Mouse (Mus musculus): ENCODE measurements at regions not wholly inside any gene's neighbourhood (a gene's known extent, or its start where the extent isn't known, plus 50 kb on each side); places are given as distances from the start of the nearest gene placed in this dataset.

DNA sequence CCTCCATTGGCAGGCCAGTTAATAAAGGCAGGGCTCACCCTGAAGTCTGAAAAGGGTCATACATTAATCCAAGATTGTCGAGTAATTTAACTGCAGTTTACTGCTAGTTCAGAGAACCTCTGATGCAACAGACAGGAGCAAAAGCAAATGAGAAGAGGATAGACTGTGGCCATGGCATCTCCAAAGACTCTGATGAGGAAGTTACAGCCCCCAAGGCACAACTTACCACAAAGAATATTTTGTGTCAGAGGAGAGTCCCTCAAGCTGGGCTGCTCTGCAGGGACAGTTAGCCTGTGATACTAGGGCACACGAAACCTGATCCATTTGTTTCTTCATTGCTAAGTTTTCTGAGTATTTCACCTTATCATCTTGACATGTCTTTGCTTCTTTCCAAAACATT is 130.9 kb upstream of the Sesn3 start:
- no peak for ATAC-seq (ENCODE audit: extremely low read depth, insufficient number of reproducible peaks, low FRiP score, poor library complexity, severe bottlenecking)

DNA sequence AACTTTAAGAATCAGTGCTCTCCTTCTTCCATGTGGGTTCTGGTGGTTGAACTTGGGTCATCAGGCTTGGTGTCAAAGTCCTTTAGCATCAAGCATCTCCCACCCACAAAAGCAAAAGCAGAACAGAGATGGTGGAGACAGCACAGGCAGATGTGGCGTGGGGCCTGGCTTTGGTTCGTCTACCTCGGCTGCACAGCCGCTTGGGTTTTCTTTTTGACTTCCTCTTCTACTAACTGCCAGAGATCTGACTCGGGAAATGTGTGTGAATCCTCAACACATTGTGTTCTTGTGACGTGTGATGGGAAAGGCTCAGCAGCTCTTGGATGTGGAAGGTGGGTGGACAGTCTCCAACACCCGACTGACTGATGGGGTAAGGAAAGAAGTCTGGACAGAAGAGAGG is 127.8 kb upstream of the Sesn3 start:
- peak; percentile 79 for ATAC-seq (ENCODE audit: extremely low read depth, insufficient number of reproducible peaks, low FRiP score, poor library complexity, severe bottlenecking)

DNA sequence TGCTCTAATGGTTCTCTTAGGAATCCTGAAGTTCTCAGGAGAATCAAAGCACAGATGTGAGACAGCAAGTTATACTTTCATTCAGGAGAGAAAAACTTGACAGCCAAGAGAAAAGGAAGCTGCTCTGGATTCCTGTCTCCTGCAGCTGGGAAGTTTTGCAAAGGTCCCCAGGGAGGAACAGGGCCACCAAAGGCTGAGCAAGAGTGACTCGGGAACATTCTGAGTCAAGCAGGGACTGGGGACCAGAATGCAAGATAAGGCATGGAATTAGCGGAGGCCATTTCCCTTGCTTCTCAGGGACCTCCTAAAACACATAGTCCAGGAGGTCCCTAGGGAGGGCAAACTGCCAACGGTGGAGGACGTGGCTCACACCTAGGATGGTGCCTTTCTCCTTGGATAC is 127.1 kb upstream of the Sesn3 start:
- no peak for ATAC-seq (ENCODE audit: extremely low read depth, insufficient number of reproducible peaks, low FRiP score, poor library complexity, severe bottlenecking)

DNA sequence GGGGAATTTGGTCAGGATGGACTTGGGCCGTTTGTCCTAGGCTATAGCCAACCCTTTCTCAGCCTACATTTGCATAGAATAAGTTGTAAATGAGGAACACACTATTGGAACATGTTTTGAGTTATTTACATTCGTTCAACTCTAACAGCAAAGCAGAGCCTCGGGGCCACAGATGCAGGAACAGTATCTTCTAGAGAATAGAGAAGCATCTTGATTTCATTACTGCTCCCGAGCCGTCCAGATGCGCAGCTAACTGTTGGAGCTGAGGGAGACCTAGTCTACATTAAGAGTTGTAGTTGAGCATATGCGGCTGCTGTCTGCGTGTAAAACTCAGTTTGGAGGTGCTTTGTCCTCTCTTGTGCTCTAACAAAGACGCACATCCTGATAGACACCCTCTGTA is 124.6 kb upstream of the Sesn3 start:
- ATAC-seq (ENCODE audit: extremely low read depth, insufficient number of reproducible peaks, low FRiP score, poor library complexity, severe bottlenecking): no peak

DNA sequence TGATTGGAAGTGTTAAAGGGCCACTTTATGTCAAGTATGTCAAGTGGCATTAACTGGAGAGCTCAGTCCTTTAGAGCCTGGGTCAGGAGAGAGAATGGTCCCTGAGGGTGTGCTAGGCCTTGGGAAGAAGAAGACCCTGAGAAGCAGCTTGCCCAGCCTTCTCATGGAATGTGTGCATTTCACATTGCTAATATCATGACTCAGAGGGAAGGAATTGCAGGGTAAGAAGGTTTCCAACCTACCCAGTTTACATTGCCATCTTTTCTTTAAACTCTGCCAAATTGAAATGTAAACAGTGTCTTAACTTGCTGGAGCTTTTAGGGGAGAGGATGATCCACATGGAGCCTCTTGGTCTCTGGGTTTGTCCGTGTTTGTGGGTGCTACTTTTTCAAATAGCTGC is 117.9 kb upstream of the Sesn3 start:
- no peak for ATAC-seq (ENCODE audit: extremely low read depth, insufficient number of reproducible peaks, low FRiP score, poor library complexity, severe bottlenecking)

DNA sequence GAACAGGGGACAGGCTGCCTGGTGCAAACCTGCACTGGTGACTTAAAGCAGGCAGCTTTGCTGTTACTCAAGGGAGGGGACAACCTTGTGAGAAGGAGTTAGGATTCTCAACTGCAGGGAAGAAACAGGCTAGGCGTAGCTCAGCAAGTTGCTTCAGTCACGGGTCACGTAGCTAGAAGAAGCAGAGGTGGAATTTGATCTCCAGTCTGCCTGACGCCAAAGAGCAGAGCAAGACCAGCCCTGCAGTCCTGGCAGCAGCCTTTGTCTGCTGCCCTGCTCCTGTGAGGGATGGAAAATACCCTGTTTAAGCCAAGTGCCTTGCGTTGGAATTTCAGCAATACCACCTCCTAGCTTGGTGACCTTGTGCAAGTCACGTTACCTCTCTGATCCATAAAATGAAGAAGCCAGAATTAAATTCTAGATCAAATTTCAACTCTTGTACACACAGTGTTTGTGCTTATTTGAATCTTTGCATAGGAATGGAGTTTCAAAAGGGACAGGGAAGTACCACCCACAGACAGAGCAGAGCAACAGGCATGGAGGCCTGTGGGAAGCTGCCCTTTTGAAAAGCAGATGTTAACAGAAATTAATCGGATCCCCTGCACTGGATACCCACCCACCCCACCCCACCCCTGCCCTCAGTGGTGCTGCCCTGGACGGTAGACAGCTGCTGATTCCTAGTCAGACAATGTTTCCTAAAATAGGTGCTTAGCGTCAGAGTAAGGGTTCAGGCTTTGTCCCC is 116.6 kb upstream of the Sesn3 start:
- ATAC-seq (ENCODE audit: extremely low read depth, insufficient number of reproducible peaks, low FRiP score, poor library complexity, severe bottlenecking): no peak

DNA sequence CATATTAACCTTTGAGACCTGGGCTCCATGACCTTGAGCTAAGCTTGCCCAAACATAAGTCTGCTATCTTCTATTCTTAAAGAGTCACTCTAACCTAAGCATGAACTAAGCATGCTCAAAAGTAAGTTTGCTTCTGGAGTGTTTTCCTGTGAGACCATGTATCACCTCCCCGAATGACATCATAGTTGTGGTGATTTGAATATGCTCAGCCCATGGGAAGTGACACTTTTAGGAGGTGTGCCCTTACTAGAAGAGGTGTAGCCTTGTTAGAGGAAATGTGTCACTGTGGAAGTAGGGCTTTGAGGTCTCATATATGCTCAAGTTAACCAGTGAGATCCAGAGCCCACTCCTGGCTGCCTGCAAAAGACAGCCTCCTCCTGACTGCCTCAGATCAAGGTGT is 114.7 kb upstream of the Sesn3 start:
- ATAC-seq (ENCODE audit: extremely low read depth, insufficient number of reproducible peaks, low FRiP score, poor library complexity, severe bottlenecking): peak; percentile 69; the same call in 1 of the 2 replicates

DNA sequence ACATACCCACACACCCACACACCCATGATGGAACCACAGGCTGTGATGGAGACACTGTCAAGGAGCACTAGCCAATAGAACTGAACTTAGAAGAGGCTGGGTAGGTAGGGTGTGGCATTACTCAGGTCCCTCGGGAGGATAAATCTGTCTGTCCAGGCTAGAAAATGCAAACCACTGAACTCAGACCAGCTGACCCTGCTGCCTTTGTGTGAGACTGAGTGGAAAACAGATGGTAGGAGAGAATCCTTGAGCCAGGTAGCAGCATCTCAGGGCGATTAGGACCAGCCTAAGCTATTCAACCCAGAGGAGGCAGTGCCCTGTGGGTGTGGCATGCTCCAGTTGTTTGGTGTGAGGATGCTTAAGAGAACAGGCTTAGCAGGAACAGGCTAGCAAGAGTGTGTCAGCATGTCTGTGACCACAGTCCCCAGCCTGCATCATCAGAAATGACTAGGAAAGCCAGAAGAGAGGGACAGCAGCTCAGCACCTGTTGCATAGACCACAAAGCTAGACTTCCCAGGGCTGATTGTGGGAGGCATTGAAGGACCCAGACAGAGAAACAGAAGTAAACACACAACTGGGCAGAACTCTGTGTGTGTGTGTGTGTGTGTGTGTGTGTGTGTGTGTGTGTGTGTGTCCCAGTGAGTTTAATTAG is 103.2 kb upstream of the Sesn3 start:
- ATAC-seq (ENCODE audit: extremely low read depth, insufficient number of reproducible peaks, low FRiP score, poor library complexity, severe bottlenecking): no peak

DNA sequence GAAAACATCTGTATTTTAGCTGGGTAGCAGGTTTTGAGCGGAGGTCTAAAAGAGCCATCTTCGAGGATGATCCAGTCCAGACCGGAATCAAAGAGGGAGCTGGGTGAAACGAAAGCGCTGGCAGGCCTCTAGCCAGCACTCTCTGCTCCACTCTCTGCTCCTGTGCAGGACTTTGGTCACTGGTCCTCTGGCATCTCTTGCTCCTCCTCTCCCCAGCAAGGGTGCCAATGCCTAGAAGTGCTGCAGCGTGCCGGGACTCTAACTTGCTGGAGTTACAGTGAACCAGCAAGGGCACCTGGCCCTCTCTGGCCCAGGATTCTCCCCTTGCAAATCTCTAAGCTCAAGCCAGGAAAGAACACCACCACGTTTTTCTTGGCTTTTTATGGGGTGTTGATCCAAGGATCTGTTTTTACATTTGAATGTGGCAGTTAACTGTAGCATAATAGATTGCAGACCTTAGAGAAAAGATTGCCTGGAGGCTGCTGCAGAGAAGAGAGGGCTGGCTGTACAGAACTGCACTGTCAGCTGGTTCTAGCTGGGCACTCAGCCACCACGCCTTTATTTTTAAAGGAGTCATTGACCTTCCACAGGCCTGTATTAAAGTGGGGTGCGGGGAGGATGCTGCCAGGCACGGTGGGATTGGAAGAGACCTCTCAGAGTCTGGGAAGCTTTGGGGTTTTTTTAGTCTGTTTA is 101.1 kb upstream of the Sesn3 start:
- no peak for ATAC-seq (ENCODE audit: extremely low read depth, insufficient number of reproducible peaks, low FRiP score, poor library complexity, severe bottlenecking)

DNA sequence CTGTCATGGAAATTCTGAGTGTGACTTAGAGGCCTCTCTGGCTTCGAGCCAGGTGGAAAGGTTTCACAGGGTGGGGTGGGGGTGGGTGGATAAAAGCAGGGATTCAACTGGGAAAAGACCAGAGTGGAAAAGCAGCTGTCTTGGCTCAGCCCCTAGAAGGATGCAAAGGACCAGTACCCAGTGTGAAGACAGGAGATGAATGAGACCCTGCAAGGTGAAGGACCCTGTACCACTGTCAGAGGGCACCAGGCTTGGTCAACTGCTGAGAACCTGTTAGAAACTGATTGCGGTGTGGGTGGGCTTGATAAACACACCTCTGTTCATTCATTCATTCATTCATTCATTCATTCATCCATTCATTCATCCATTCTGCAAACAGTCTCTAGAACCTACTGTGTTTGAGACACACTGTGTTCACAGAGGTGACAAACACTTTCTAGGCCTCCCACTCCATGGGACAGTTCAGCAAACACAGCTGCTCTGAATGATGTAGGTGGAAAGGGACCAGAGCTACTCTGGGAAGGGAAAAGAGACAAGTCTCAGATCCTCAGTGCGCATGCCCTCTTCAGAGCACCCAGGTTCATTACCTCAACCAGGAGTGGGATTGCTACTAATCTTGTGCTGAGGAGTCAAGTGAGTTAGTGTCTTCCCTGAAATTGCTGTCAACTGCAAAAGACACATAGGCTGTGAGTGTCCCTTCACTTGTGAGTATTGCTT is 100.4 kb upstream of the Sesn3 start:
- no peak for ATAC-seq (ENCODE audit: extremely low read depth, insufficient number of reproducible peaks, low FRiP score, poor library complexity, severe bottlenecking)

DNA sequence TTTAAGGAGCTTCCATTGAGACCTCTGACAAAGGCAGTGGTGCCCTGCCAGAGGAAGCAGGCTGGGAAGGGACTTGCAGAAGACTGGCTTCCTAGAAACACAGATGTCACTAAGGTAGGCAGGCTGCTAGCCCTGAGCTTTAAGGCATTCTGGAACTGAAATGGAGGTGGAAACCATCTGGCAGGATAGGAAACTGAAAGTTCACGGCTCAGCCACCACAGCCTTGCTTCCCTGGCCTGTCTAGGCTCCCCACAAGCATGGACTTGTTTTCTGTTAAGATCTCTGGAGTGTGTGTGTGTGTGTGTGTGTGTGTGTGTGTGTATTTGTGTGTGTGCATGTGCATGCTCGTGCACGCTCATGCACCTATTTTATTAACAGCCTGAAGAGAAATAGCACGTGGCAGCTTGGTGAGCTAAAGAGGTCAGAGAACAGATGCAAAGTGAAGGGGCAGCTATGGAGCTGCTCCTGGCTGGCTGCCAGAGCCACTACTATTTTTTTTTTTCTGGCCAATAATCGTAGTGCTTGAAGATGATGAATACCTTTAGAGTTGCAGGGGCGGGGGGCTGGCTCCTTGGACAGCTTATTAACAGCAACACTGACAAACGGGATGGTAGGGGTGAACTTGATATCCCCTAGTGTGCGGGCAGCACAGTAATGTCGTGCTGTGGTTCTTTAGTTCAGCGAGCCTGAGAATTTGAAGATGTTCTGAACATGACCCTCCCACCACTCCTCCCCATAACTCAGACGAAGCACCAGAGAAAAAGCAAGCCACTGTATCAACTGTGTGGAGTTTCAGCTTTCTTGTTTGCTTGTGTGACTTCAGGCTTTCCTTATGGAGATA is 99.6 kb upstream of the Sesn3 start:
- ATAC-seq (ENCODE audit: extremely low read depth, insufficient number of reproducible peaks, low FRiP score, poor library complexity, severe bottlenecking): peak; percentile 25; the same call in 1 of the 2 replicates

DNA sequence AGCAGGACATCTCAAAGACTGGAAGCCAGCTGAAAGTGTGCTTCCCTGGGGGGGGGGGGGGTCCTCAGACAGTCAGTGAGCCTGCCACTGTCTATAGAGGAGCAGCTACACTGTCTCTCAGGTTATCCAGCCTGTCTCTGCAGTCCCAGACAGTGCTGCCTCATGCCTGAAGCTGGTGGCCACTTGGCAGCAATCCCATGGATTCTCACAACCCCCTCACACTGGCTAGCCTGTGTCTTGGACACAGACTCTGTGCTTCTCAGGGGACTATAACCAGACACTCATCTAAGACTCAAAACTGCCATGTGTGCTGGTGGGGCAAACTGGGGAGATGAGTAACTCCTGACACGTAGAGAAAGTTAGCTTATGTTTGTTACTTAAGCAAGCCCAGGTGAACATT is 95.1 kb upstream of the Sesn3 start:
- no peak for ATAC-seq (ENCODE audit: extremely low read depth, insufficient number of reproducible peaks, low FRiP score, poor library complexity, severe bottlenecking)

DNA sequence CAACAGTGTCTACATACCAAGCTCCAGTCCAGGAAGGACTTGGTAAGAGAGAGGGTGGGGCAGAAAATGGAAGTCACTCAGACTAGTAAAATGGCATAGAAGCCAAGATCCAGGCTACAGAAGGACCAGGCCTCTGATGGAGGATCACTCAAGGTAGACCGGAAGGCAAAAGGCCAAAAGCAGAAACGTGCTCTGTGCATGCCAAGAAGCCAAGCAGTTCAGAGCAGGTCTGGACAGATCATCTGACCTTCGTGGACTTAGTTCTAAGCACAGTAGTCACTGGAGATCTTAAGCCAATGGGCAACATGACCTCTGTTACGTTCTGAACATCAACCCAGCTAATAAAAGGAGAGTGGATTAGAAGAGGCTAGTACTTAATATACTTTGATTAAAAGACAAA is 90.6 kb upstream of the Sesn3 start:
- ATAC-seq (ENCODE audit: extremely low read depth, insufficient number of reproducible peaks, low FRiP score, poor library complexity, severe bottlenecking): no peak

DNA sequence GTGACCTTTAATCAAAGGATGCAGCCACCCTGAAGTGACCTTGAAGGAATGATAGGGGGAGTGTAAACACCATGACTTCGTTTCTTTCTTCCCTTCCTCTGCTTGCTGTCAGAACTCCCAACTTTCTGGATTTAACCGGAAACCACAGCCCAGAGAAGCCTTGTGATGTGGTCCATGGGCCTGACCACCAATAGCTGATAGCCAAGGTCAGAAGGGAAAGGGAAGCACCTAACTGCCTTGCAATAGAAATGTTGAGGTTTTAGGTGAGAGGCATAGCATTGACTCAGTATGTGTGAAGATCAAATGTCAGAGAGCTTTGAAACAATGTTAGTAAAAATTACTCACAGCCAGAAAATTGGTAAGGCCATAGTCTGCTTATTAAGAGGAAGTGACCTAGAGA is 89.2 kb upstream of the Sesn3 start:
- ATAC-seq (ENCODE audit: extremely low read depth, insufficient number of reproducible peaks, low FRiP score, poor library complexity, severe bottlenecking): no peak

DNA sequence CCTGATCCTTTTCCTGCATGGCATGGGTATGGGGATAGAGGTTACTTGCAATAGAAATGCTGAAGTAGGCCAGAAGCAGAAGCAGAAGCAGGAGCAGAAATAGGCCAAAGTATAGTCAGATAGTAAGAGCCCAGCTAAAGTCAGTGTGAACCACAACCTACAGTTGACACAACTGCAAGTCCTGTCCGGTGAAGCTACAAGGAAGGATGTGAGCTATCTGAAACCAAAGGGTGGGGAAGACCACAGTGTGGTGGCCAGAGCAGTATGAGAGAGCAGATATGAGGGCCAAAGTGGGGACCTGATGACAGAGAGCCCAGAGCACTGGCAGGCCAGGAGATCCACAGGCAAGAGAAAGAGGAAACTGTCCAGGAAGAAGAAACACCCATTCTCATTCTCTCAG is 87.1 kb upstream of the Sesn3 start:
- ATAC-seq (ENCODE audit: extremely low read depth, insufficient number of reproducible peaks, low FRiP score, poor library complexity, severe bottlenecking): no peak

DNA sequence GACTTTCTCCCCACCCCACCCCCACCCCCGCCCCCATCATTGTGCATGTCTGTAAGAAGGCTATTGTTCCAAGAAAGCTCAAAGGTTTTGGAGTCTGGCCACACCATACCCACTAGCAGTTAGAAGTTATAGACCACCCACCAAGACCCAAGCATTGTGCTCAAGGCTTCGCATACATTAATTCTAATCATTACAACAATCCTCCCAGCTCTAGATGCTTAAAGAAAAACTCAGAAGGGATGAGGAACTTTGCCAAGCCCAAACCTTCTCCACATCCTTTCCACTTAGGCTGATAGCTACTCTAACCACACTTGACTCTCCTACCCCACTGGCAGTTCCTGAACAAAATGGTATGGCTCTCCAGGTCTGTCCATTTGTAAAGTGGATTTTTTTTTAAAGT is 86.4 kb upstream of the Sesn3 start:
- no peak for ATAC-seq (ENCODE audit: extremely low read depth, insufficient number of reproducible peaks, low FRiP score, poor library complexity, severe bottlenecking)

DNA sequence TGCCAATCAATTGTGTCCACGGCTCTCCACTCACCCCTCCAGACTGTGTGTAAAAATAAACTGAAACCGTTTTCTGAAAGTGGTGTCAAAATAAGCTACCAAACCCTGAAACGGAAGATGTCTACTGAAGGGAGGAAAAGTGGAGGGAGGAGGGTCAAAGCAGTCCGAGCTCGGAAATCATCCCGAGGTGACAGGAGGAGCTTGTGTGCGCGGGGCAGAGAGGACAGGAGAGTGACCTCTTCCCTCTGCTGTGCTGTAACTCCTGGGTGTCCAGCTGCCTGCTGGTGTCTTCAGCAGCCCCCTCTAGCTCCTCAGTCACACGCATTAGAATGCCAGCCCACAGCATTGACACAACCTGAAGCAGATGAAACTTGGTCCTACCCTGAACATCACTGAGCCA is 84.2 kb upstream of the Sesn3 start:
- ATAC-seq (ENCODE audit: extremely low read depth, insufficient number of reproducible peaks, low FRiP score, poor library complexity, severe bottlenecking): no peak

DNA sequence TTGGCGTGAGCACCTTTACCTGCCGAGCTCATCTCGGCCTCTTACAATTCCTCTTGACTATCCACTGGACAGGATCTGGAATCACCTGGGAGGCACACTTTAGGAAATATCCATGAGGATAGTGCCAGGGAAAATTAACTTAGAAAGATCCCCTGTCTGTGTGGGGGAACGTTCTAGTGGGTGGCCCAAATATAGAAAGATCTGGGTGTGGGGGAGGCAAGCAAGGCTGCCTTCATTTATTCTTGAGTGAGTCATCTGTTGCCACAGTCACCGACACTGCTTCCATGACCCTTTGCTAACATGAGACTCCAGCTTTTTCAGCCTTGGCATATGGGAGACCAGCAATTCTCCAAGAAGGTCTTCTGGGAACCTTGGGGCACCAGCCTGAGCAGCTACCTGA is 80.1 kb upstream of the Sesn3 start:
- ATAC-seq (ENCODE audit: extremely low read depth, insufficient number of reproducible peaks, low FRiP score, poor library complexity, severe bottlenecking): no peak

DNA sequence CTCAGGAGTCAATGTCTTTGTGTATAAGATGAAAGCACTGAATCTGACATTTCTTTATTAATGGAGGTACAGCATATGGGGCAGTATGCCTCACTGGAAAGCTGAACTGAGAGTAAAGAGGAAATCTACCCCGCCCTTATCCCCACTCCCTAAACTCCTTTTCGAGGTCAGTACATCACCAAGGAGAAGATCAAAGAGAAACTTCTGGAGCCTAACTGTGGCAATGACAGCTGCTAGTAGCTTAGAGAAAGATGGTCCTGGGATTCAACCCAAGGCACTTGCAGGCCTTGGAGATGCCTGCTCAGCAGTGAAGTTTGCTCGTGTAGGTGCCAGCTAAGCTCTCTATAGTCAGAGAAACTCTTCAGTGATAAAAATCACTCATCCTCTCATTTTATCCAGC is 75.8 kb upstream of the Sesn3 start:
- ATAC-seq (ENCODE audit: extremely low read depth, insufficient number of reproducible peaks, low FRiP score, poor library complexity, severe bottlenecking): no peak
